Mouse (Mus musculus) skeletal muscle tissue, postnatal 0 days (tissue): ENCODE data around the gene Aip. TPM values are rescaled to one million over a fixed set of nuclear protein-coding genes. Genes with fewer than 3 reads are reported as not detected.

Experiments
- polyA plus RNA-seq: library from polyadenylated mRNA; unstranded; fragments of >200 nt; fragmentation: Nextera tagmentation; extraction: Ambion mirVana; gene quantifications from 2 replicates; pipeline ENCODE4 v1.2.1, GENCODE M21; 2015

Gene Aip
- polyA plus RNA-seq, result 56.7 and 57.8 TPM in 2 replicates

GRCm38 (mm10) chr19:4125741-4126696, at the start of gene Aip:
TSS of gene Aip (minus strand) at chr19:4125858.

GRCm38 (mm10) chr19:4162646-4163542, 37.2 kb upstream of the Aip start, which contains the start of gene Rps6kb2:
TSS of gene Rps6kb2 (minus strand) at chr19:4163354.

GRCm38 (mm10) chr19:4153232-4153654, 27.6 kb upstream of the Aip start, which contains the start of gene Ptprcap:
TSS of gene Ptprcap (plus strand) at chr19:4153604.

GRCm38 (mm10) chr19:4148491-4148806, 22.8 kb upstream of the Aip start, which contains the start of gene Coro1b:
TSS of gene Coro1b (plus strand) at chr19:4148619.

GRCm38 (mm10) chr19:4143759-4144268, 18.2 kb upstream of the Aip start, which contains the start of gene Cabp4:
TSS of gene Cabp4 (minus strand) at chr19:4144033.

GRCm38 (mm10) chr19:4139446-4139845, 13.8 kb upstream of the Aip start, which contains the start of gene Gpr152:
TSS of gene Gpr152 (plus strand) at chr19:4139787.

GRCm38 (mm10) chr19:4099837-4100717, 25.6 kb downstream of the Aip start, which contains the start of gene Pitpnm1:
TSS of gene Pitpnm1 (plus strand) at chr19:4099998.

GRCm38 (mm10) chr19:4096642-4097440, 28.8 kb downstream of the Aip start, which contains the start of gene Cdk2ap2:
TSS of gene Cdk2ap2 (plus strand) at chr19:4097182.

GRCm38 (mm10) chr19:4081394-4081793, 44.3 kb downstream of the Aip start, which contains the start of gene Cabp2:
TSS of gene Cabp2 (plus strand) at chr19:4081578.

Other genes starting within 250 kb of the Aip start
- 16.4 and 18.2 TPM in 2 replicates for gene Tcirg1, start 218.7 kb downstream of the Aip start, polyA plus RNA-seq
- 372 and 439 TPM in 2 replicates for gene Ndufs8, start 213.1 kb downstream of the Aip start, polyA plus RNA-seq
- gene Aldh3b1, start 196.1 kb downstream of the Aip start, polyA plus RNA-seq, result 7.5 and 8.1 TPM in 2 replicates
- 20.6 and 25.5 TPM in 2 replicates for gene Unc93b1, start 190.7 kb downstream of the Aip start, polyA plus RNA-seq
- 0.35 TPM in 1 of 2 replicates, not detected in the other for gene Aldh3b3, start 167.2 kb downstream of the Aip start, polyA plus RNA-seq
- gene Aldh3b2, start 153.5 kb downstream of the Aip start, polyA plus RNA-seq, result 1.0 and 9.9 TPM in 2 replicates
- gene Acy3, start 139.3 kb downstream of the Aip start, polyA plus RNA-seq, result 10.8 and 13.3 TPM in 2 replicates
- not detected in 2 replicates for gene Tbx10, start 133.1 kb downstream of the Aip start, polyA plus RNA-seq
- 39.5 and 49.5 TPM in 2 replicates for gene Nudt8, start 125.3 kb downstream of the Aip start, polyA plus RNA-seq
- 0.94 and 1.1 TPM in 2 replicates for gene Gm49405, start 125.2 kb downstream of the Aip start, polyA plus RNA-seq
- gene Doc2g, start 122.5 kb downstream of the Aip start, polyA plus RNA-seq, result 1.6 and 2.5 TPM in 2 replicates
- 413 and 450 TPM in 2 replicates for gene Ndufv1, start 113.1 kb downstream of the Aip start, polyA plus RNA-seq
- 271 and 284 TPM in 2 replicates for gene Gstp1, start 87.9 kb downstream of the Aip start, polyA plus RNA-seq
- gene Gstp2, start 79.8 kb downstream of the Aip start, polyA plus RNA-seq, result 11.0 and 11.1 TPM in 2 replicates
- gene Gstp3, start 66.3 kb downstream of the Aip start, polyA plus RNA-seq, result 0.21 TPM in 1 of 2 replicates, not detected in the other
- 1.3 and 1.5 TPM in 2 replicates for gene Cabp2, start 44.3 kb downstream of the Aip start, polyA plus RNA-seq
- gene Cdk2ap2, start 28.7 kb downstream of the Aip start, polyA plus RNA-seq, result 38.7 and 45.9 TPM in 2 replicates
- 3.8 and 5.2 TPM in 2 replicates for gene Pitpnm1, start 25.9 kb downstream of the Aip start, polyA plus RNA-seq
- gene Gpr152, start 13.9 kb upstream of the Aip start, polyA plus RNA-seq, result not detected in 2 replicates
- 0.14 and 1.5 TPM in 2 replicates for gene Cabp4, start 18.2 kb upstream of the Aip start, polyA plus RNA-seq
- gene Coro1b, start 22.8 kb upstream of the Aip start, polyA plus RNA-seq, result 67.6 and 99.9 TPM in 2 replicates
- gene Ptprcap, start 27.7 kb upstream of the Aip start, polyA plus RNA-seq, result 2.1 and 2.3 TPM in 2 replicates
- 42.6 and 42.9 TPM in 2 replicates for gene Rps6kb2, start 37.5 kb upstream of the Aip start, polyA plus RNA-seq
- gene Carns1, start 49.6 kb upstream of the Aip start, polyA plus RNA-seq, result 16.9 and 20.7 TPM in 2 replicates
- 5.1 and 6.7 TPM in 2 replicates for gene Tbc1d10c, start 65.4 kb upstream of the Aip start, polyA plus RNA-seq
- 660 and 721 TPM in 2 replicates for gene Ppp1ca, start 66.2 kb upstream of the Aip start, polyA plus RNA-seq
- 10.2 and 10.8 TPM in 2 replicates for gene Rad9a, start 75.8 kb upstream of the Aip start, polyA plus RNA-seq
- 0.51 and 0.85 TPM in 2 replicates for gene Clcf1, start 88.4 kb upstream of the Aip start, polyA plus RNA-seq
- not detected in 2 replicates for gene AC109138.7, start 88.5 kb upstream of the Aip start, polyA plus RNA-seq
- 35.0 and 37.0 TPM in 2 replicates for gene Pold4, start 106.0 kb upstream of the Aip start, polyA plus RNA-seq
- gene Ssh3, start 143.3 kb upstream of the Aip start, polyA plus RNA-seq, result 1.6 and 3.1 TPM in 2 replicates
- gene Ankrd13d, start 157.3 kb upstream of the Aip start, polyA plus RNA-seq, result 0.84 and 0.95 TPM in 2 replicates
- 6.6 and 7.6 TPM in 2 replicates for gene Grk2, start 180.4 kb upstream of the Aip start, polyA plus RNA-seq